In the genomic region with DNA sequence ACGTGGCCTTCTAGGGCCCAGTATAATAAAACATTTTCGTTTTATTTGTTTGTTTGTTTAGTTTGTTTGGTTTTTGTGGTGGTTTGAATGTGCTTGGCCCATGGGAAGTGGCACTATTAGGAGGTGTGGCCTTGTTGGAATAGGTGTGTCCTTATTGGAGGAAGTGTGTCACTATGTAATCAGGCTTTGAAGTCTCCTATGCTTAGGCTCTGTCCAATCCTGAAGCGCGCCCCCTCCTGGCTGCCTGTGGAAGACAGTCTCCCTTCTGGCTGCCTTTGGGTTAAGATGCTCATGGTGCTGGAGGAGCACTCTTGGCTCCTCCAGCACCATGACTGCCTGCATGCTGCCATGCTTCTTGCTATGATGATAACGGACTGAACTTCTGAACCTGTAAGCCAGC, we compare ENCODE assay signal across 14 mouse cellular contexts. TPM values are rescaled to one million over a fixed set of nuclear protein-coding genes. Genes with fewer than 3 reads are reported as not detected.
DNase-seq lines count a peak whose midpoint lies in the region; ATAC-seq and TF ChIP-seq lines count a peak whose summit lies in the region.
"Had no signal": no experiment of that assay in that cellular context is flagged by ENCODE, and none has a peak within 500 bp of the region (broad histone marks: within the 10 kb centered on the region; RNA-seq: fewer than 3 reads in every experiment).

No protein-coding gene starts in this region.

- peak; percentile 11; the same call in 1 of the 2 replicates for TF ChIP-seq CTCF in liver, adult 2 months (IDR thresholded peaks at IDR 0.05; ENCODE audit: low read depth, low read length)
- peak; percentile 14; the same call in 1 of the 2 replicates for TF ChIP-seq CTCF in brain, embryonic 14.5 days (IDR thresholded peaks at IDR 0.05; ENCODE audit: borderline replicate concordance, extremely low read depth, insufficient read depth, insufficient read length)
- peak; percentile 48 for TF ChIP-seq CTCF in stomach, postnatal 0 days (IDR thresholded peaks at IDR 0.05; ENCODE audit: low read depth)

- H3K36me3 ChIP-seq in liver, adult 2 months (ENCODE audit: control insufficient read depth, insufficient read depth, low read length), result peaks cover 2% of the 10 kb centered on the region; the same call in 1 of the 2 replicates
- H3K36me3 ChIP-seq in liver, embryonic 12.5 days, result no peaks in the 10 kb centered on the region
- no peaks in the 10 kb centered on the region for H3K36me3 ChIP-seq in stomach, postnatal 0 days (ENCODE audit: control insufficient read depth, insufficient read depth, low read length)
- H3K36me3 ChIP-seq: limb, embryonic 10.5 days had no signal

- TF ChIP-seq POLR2A in liver, adult 2 months (IDR thresholded peaks at IDR 0.05; ENCODE audit: extremely low read depth, insufficient read depth, low read length), result no peak
- no peak for TF ChIP-seq POLR2A in brain, embryonic 14.5 days (IDR thresholded peaks at IDR 0.05; ENCODE audit: borderline replicate concordance, extremely low read depth, insufficient read depth, insufficient read length, poor library complexity, severe bottlenecking)

- 48% methylated on average over 5 of the region's 5 CpGs for WGBS in liver, adult 2 months
- 56% methylated on average over 5 of the region's 5 CpGs for WGBS in liver, embryonic 12.5 days (ENCODE audit: insufficient replicate concordance)
- WGBS in stomach, postnatal 0 days, result 62% methylated on average over 5 of the region's 5 CpGs

- no peaks in the 10 kb centered on the region for H3K9me3 ChIP-seq in liver, embryonic 12.5 days (replicated peaks)
- no peaks in the 10 kb centered on the region for H3K9me3 ChIP-seq in stomach, postnatal 0 days (ENCODE audit: control insufficient read depth, low read length)
- H3K9me3 ChIP-seq: limb, embryonic 10.5 days had no signal

- TF ChIP-seq EP300 in stomach, postnatal 0 days (optimal IDR thresholded peaks at IDR 0.05), result no peak

- no peak overlapping the region for H3K4me3 ChIP-seq in liver, adult 2 months (ENCODE audit: insufficient read depth, low read depth, low read length)
- H3K4me3 ChIP-seq in liver, embryonic 12.5 days, result no peak overlapping the region
- no peak overlapping the region for H3K4me3 ChIP-seq in stomach, postnatal 0 days (ENCODE audit: low read depth, low read length)
- H3K4me3 ChIP-seq: erythroblast, embryonic 14.5 days; limb, embryonic 10.5 days had no signal

- ATAC-seq in liver, embryonic 12.5 days, result no peak; the same call in 1 of the 2 replicates
- ATAC-seq in stomach, postnatal 0 days (ENCODE audit: low FRiP score, low TSS enrichment), result peak; percentile 57

- peak; percentile 16 for DNase-seq in embryo, embryonic 10.5 days (ENCODE audit: low spot score)
- DNase-seq in embryo, embryonic 10 days (ENCODE audit: low spot score), result no peak
- DNase-seq in liver, adult 2 months (ENCODE audit: extremely low read depth, low read depth, low spot score), result no peak
- peak; percentile 7 for DNase-seq in brain, embryonic 14.5 days (ENCODE audit: low read depth)
- DNase-seq in stomach, postnatal 0 days (ENCODE audit: low spot score), result no peak
- no peak for DNase-seq in T-cell, adult 2 months (ENCODE audit: low spot score)
- DNase-seq in neural tube, embryonic 10.5 days (ENCODE audit: extremely low spot score, low spot score), result no peak
- DNase-seq: cerebellum, adult 9-11 months; kidney, adult 11 months had no signal

- no peaks in the 10 kb centered on the region for H3K27me3 ChIP-seq in liver, adult 2 months (ENCODE audit: control insufficient read depth, insufficient read depth, low read length)
- H3K27me3 ChIP-seq in liver, embryonic 12.5 days (replicated peaks), result no peaks in the 10 kb centered on the region
- H3K27me3 ChIP-seq in stomach, postnatal 0 days (ENCODE audit: control insufficient read depth, insufficient read depth, low read length), result no peaks in the 10 kb centered on the region

- H3K9ac ChIP-seq in liver, adult 2 months (ENCODE audit: low read depth, low read length), result no peak overlapping the region
- H3K9ac ChIP-seq in liver, embryonic 12.5 days, result no peak overlapping the region
- no peak overlapping the region for H3K9ac ChIP-seq in stomach, postnatal 0 days (ENCODE audit: low read length)

- 0 out of 2 replicates have a peak overlapping the region, but pooled peaks have one; percentile 10 for H3K27ac ChIP-seq in liver, adult 2 months (replicated peaks; ENCODE audit: insufficient read depth, low read depth, low read length)
- H3K27ac ChIP-seq in liver, embryonic 12.5 days, result no peak overlapping the region
- no peak overlapping the region for H3K27ac ChIP-seq in stomach, postnatal 0 days (replicated peaks)
- H3K27ac ChIP-seq: limb, embryonic 10.5 days had no signal

- H3K79me2 ChIP-seq in liver, adult 2 months (ENCODE audit: control insufficient read depth, insufficient read depth, low read length), result peaks cover 12% of the 10 kb centered on the region; the same call in 1 of the 2 replicates

- no peak overlapping the region for H3K4me2 ChIP-seq in liver, embryonic 12.5 days
- no peak overlapping the region for H3K4me2 ChIP-seq in stomach, postnatal 0 days (replicated peaks; ENCODE audit: low read depth)

- peaks cover 31% of the 10 kb centered on the region for H3K4me1 ChIP-seq in liver, adult 2 months (ENCODE audit: control insufficient read depth, insufficient read depth, low read length)
- no peaks in the 10 kb centered on the region for H3K4me1 ChIP-seq in liver, embryonic 12.5 days
- H3K4me1 ChIP-seq in stomach, postnatal 0 days (replicated peaks; ENCODE audit: control insufficient read depth, insufficient read depth), result no peaks in the 10 kb centered on the region

RNA-seq across cellular contexts. Expression of a gene that starts 5.9 kb away (rescaled TPM):
- 233 and 351 TPM in 2 replicates for total RNA-seq in liver, adult 2 months (2014; rRNA removed)
- 200 and 262 TPM in 2 replicates for polyA plus RNA-seq in liver, adult 2 months (2012; rRNA removed)
- polyA plus RNA-seq in liver, embryonic 12.5 days (2016; fragmentation: Nextera tagmentation; extraction: Ambion mirVana), result 5.4 and 6.2 TPM in 2 replicates
- polyA plus RNA-seq in brain, embryonic 14.5 days (2012; rRNA removed), result 0.04 and 0.05 TPM in 2 replicates
- polyA plus RNA-seq in stomach, postnatal 0 days (2015; fragmentation: Nextera tagmentation; extraction: Ambion mirVana), result 5.5 and 5.6 TPM in 2 replicates
- polyA plus RNA-seq: erythroblast, embryonic 14.5 days; heart, embryonic 14.5 days; limb, embryonic 10.5 days; neural tube, embryonic 11.5 days had no signal

RNA-seq across cellular contexts. Expression of a gene that starts 36.7 kb away (rescaled TPM):
- 215 and 272 TPM in 2 replicates for total RNA-seq in liver, adult 2 months (2014; rRNA removed)
- 336 and 360 TPM in 2 replicates for polyA plus RNA-seq in liver, adult 2 months (2012; rRNA removed)
- polyA plus RNA-seq in liver, embryonic 12.5 days (2016; fragmentation: Nextera tagmentation; extraction: Ambion mirVana), result 42.8 and 45.8 TPM in 2 replicates
- polyA plus RNA-seq in brain, embryonic 14.5 days (2012; rRNA removed), result 0.15 and 0.23 TPM in 2 replicates
- polyA plus RNA-seq in stomach, postnatal 0 days (2015; fragmentation: Nextera tagmentation; extraction: Ambion mirVana), result 45.3 and 47.4 TPM in 2 replicates
- polyA plus RNA-seq: limb, embryonic 10.5 days had no signal

RNA-seq across cellular contexts. Expression of a gene that starts 46.5 kb away (rescaled TPM):
- 27.8 and 44.2 TPM in 2 replicates for total RNA-seq in liver, adult 2 months (2014; rRNA removed)
- 14.2 and 19.0 TPM in 2 replicates for polyA plus RNA-seq in liver, adult 2 months (2012; rRNA removed)
- 17.9 and 19.0 TPM in 2 replicates for polyA plus RNA-seq in liver, embryonic 12.5 days (2016; fragmentation: Nextera tagmentation; extraction: Ambion mirVana)
- polyA plus RNA-seq in brain, embryonic 14.5 days (2012; rRNA removed), result 18.3 and 19.6 TPM in 2 replicates
- 36.6 and 40.1 TPM in 2 replicates for polyA plus RNA-seq in stomach, postnatal 0 days (2015; fragmentation: Nextera tagmentation; extraction: Ambion mirVana)

Comparison
In these comparisons a context has a peak if more than half of its experiments do, and no peak if none do; other contexts are left out.
1. DNase-seq: peak in embryo, embryonic 10.5 days (single experiment) and brain, embryonic 14.5 days (single experiment); none in embryo, embryonic 10 days (single experiment), liver, adult 2 months (single experiment), stomach, postnatal 0 days (single experiment), T-cell, adult 2 months (single experiment) and neural tube, embryonic 10.5 days (single experiment).
2. RNA of a gene that starts 5.9 kb away (polyA plus RNA-seq): 200 to 262 TPM in liver, adult 2 months; 5.5 to 5.6 TPM in stomach, postnatal 0 days, 5.4 to 6.2 TPM in liver, embryonic 12.5 days and 0.04 to 0.05 TPM in brain, embryonic 14.5 days; every median in the first group is over 10 times any median in the second.
3. RNA of a gene that starts 36.7 kb away (polyA plus RNA-seq): 336 to 360 TPM in liver, adult 2 months, 42.8 to 45.8 TPM in liver, embryonic 12.5 days and 45.3 to 47.4 TPM in stomach, postnatal 0 days; 0.15 to 0.23 TPM in brain, embryonic 14.5 days; every median in the first group is over 10 times any median in the second.
4. Peak in every context shown above with its lines, with median percentiles within 50 percentile points of each other: CTCF ChIP-seq.